Mouse (Mus musculus): ENCODE measurements around the gene Aldh16a1. TPM values are rescaled to one million over a fixed set of nuclear protein-coding genes. Genes with fewer than 3 reads are reported as not detected.
"Not testable (repeated sequence)": the region's sequence is repeated elsewhere in the genome, so short reads cannot be mapped to it uniquely, and the experiment has no call there.

Gene Aldh16a1
- polyA plus RNA-seq, 1 experiment, result 34.6 TPM

DNA sequence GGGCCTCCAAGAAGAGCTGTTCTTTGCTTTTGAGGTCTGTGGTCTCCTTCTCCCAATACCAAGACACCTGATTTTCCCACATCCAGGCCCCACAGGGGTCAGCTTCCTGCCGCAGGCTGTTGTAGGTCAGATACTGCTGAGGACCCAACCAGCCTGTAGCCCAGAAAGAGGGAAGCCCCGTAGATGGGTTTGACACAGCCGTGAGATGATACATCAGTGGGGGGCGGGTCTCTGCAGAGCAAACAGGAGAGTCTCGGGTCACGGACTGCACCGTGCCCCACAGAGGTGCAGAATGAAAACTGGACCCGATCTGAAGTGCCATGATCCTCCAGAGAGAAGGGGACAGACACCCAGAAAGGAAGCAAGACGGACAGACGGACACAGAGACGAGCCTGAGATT lies 51.9 kb downstream of the Aldh16a1 start:
- TF ChIP-seq USF1 (IDR thresholded peaks at IDR 0.05; ENCODE audit: low read depth) (no peak), MAX (IDR thresholded peaks at IDR 0.05) (no peak), FOSL1 (IDR thresholded peaks at IDR 0.05; ENCODE audit: insufficient read depth, low read length, poor library complexity, severe bottlenecking) (no peak), CTCF (IDR thresholded peaks at IDR 0.05; ENCODE audit: control insufficient read depth, insufficient read depth, insufficient read length) (no peak), CEBPB (IDR thresholded peaks at IDR 0.05; ENCODE audit: low read depth) (no peak), MYOG (IDR thresholded peaks at IDR 0.05; ENCODE audit: control insufficient read depth, extremely low read depth, insufficient read length) (no peak), MYOD1 (IDR thresholded peaks at IDR 0.05; ENCODE audit: control insufficient read depth, insufficient read length, low read depth) (no peak)
- H3K4me3 ChIP-seq (ENCODE audit: insufficient read depth, poor library complexity, severe bottlenecking), result no peak overlapping the region

DNA sequence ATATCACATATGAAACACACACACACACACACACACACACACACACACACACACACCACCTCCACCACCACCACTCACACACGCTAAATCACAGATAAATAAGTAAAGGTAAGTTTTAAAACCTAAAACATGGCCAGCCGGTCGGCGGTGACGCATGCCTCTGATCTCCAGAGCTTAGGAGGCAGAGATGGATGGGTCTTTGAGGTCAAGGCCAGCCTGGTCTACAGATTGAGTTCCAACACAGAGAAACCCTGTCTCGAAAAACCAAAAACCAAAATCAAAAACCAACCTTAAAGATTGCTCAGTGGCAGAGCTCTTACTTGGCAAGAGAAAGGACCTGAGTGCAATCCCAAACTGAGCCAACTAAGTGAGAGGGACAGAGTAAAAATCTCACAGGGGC lies 54.3 kb downstream of the Aldh16a1 start:
- TF ChIP-seq MAX (IDR thresholded peaks at IDR 0.05) (no peak), CTCF (IDR thresholded peaks at IDR 0.05; ENCODE audit: control insufficient read depth, insufficient read depth, insufficient read length) (no peak), USF1 (IDR thresholded peaks at IDR 0.05; ENCODE audit: low read depth) (no peak), CEBPB (IDR thresholded peaks at IDR 0.05; ENCODE audit: low read depth) (no peak), MYOD1 (IDR thresholded peaks at IDR 0.05; ENCODE audit: control insufficient read depth, insufficient read length, low read depth) (no peak), MYOG (IDR thresholded peaks at IDR 0.05; ENCODE audit: control insufficient read depth, extremely low read depth, insufficient read length) (no peak), FOSL1 (IDR thresholded peaks at IDR 0.05; ENCODE audit: insufficient read depth, low read length, poor library complexity, severe bottlenecking) (no peak)
- H3K27me3 ChIP-seq (ENCODE audit: control insufficient read depth, insufficient read depth, insufficient read length), result no peaks in the 10 kb centered on the region
- no peaks in the 10 kb centered on the region for H3K36me3 ChIP-seq (ENCODE audit: control insufficient read depth, insufficient read depth)
- no peaks in the 10 kb centered on the region for H3K79me2 ChIP-seq (ENCODE audit: control insufficient read depth, insufficient read depth)
- H3K79me3 ChIP-seq (ENCODE audit: low read depth), result no peaks in the 10 kb centered on the region
- no peak overlapping the region for H3ac ChIP-seq (ENCODE audit: control insufficient read depth, insufficient read length, low read depth)
- no peak overlapping the region for H3K4me3 ChIP-seq (ENCODE audit: insufficient read depth, poor library complexity, severe bottlenecking)

More for the DNA sequence above, 51.9 kb downstream of the Aldh16a1 start:
- H3K27me3 ChIP-seq (ENCODE audit: control insufficient read depth, insufficient read depth, insufficient read length), result no peaks in the 10 kb centered on the region
- H3K36me3 ChIP-seq (ENCODE audit: control insufficient read depth, insufficient read depth), result no peaks in the 10 kb centered on the region
- H3K79me2 ChIP-seq (ENCODE audit: control insufficient read depth, insufficient read depth), result no peaks in the 10 kb centered on the region
- no peaks in the 10 kb centered on the region for H3K79me3 ChIP-seq (ENCODE audit: low read depth)
- H3ac ChIP-seq (ENCODE audit: control insufficient read depth, insufficient read length, low read depth), result no peak overlapping the region

DNA sequence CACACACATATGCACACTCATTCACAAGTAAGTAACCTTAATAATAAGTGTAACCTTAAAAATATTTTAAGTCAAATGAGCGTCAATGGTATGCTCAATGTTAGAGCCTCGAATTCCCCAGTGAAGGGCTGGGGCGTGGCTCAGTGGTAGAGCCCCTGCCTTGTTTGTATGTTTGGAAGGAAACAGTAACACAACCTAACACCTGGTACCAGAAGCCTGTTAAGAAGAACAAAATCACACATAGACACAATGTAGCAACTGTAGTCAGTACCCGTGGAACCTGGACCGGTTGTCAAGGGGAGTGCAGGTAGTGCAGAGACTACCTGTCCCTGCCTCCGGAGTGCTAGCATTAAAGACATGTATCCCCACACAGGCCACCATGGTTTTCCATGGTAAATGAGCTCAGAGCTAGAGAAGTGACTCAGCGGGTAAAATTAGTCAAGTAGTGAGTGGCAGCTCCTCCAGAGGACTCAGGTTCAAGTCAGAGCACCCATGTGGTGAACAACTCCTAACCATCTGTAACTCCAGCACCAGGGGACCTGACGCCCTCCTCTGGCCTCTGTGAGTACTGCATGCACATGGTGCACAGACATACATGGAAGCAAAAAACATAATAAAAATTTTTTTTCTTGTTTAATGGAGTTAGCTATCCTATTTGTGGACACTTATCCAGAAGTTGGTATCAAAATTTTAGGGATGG lies 55.7 kb downstream of the Aldh16a1 start:
- H3K79me2 ChIP-seq (ENCODE audit: control insufficient read depth, insufficient read depth), result no peaks in the 10 kb centered on the region
- H3K27me3 ChIP-seq (ENCODE audit: control insufficient read depth, insufficient read depth, insufficient read length), result no peaks in the 10 kb centered on the region
- no peak overlapping the region for H3K4me3 ChIP-seq (ENCODE audit: insufficient read depth, poor library complexity, severe bottlenecking)
- H3K36me3 ChIP-seq (ENCODE audit: control insufficient read depth, insufficient read depth), result no peaks in the 10 kb centered on the region
- H3ac ChIP-seq (ENCODE audit: control insufficient read depth, insufficient read length, low read depth), result no peak overlapping the region
- H3K79me3 ChIP-seq (ENCODE audit: low read depth), result no peaks in the 10 kb centered on the region
- TF ChIP-seq USF1 (IDR thresholded peaks at IDR 0.05; ENCODE audit: low read depth) (no peak), FOSL1 (IDR thresholded peaks at IDR 0.05; ENCODE audit: insufficient read depth, low read length, poor library complexity, severe bottlenecking) (no peak), MYOG (IDR thresholded peaks at IDR 0.05; ENCODE audit: control insufficient read depth, extremely low read depth, insufficient read length) (no peak), MYOD1 (IDR thresholded peaks at IDR 0.05; ENCODE audit: control insufficient read depth, insufficient read length, low read depth) (no peak), CTCF (IDR thresholded peaks at IDR 0.05; ENCODE audit: control insufficient read depth, insufficient read depth, insufficient read length) (no peak), MAX (IDR thresholded peaks at IDR 0.05) (no peak)

DNA sequence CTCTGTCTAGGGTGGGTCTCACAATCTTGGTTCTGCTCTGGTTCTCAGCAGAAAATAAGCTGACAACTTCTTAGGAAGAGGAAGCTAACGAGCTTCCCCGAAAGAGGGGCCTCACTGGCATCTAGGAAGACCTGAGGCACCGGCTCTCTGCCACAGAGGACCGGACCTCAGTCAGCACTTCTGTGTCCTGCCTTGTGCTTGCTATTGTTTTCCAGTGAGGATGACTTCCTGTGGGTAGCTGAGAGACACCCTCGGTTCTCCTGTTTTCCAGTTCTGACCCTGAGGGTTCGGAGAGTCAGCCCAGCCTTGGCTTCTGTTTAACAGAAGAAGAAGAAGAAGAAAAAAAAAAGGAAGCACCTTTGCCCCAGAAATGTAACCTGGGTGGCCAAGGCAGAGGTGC lies 56.9 kb downstream of the Aldh16a1 start:
- no peaks in the 10 kb centered on the region for H3K79me2 ChIP-seq (ENCODE audit: control insufficient read depth, insufficient read depth)
- no peak overlapping the region for H3ac ChIP-seq (ENCODE audit: control insufficient read depth, insufficient read length, low read depth)
- no peak for TF ChIP-seq CTCF (IDR thresholded peaks at IDR 0.05; ENCODE audit: control insufficient read depth, insufficient read depth, insufficient read length)
- no peak for TF ChIP-seq USF1 (IDR thresholded peaks at IDR 0.05; ENCODE audit: low read depth)
- TF ChIP-seq MAX (IDR thresholded peaks at IDR 0.05), result no peak
- no peak for TF ChIP-seq CEBPB (IDR thresholded peaks at IDR 0.05; ENCODE audit: low read depth)
- TF ChIP-seq FOSL1 (IDR thresholded peaks at IDR 0.05; ENCODE audit: insufficient read depth, low read length, poor library complexity, severe bottlenecking), result no peak
- no peak for TF ChIP-seq MYOD1 (IDR thresholded peaks at IDR 0.05; ENCODE audit: control insufficient read depth, insufficient read length, low read depth)
- TF ChIP-seq MYOG (IDR thresholded peaks at IDR 0.05; ENCODE audit: control insufficient read depth, extremely low read depth, insufficient read length), result no peak
- no peaks in the 10 kb centered on the region for H3K36me3 ChIP-seq (ENCODE audit: control insufficient read depth, insufficient read depth)
- no peak overlapping the region for H3K4me3 ChIP-seq (ENCODE audit: insufficient read depth, poor library complexity, severe bottlenecking)
- no peaks in the 10 kb centered on the region for H3K27me3 ChIP-seq (ENCODE audit: control insufficient read depth, insufficient read depth, insufficient read length)
- no peaks in the 10 kb centered on the region for H3K79me3 ChIP-seq (ENCODE audit: low read depth)

DNA sequence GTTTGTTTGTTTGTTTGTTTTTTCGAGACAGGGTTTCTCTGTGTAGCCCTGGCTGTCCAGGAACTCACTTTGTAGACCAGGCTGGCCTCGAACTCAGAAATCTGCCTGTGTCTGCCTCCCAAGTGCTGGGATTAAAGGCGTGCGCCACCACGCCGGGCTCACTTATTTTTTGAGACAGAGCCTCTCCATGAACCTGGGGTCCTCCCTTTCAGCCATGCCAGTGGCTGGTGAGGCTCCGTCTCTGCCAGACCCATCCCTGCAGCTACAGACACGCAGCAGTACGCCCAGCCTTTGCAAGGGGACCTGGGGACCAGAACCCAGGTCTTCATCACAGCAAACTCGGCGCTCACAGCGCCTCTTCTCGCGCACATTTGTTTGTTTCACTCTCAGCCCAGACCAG lies 58.4 kb downstream of the Aldh16a1 start:
- H3K4me3 ChIP-seq (ENCODE audit: insufficient read depth, poor library complexity, severe bottlenecking); H3K79me3 ChIP-seq (ENCODE audit: low read depth); H3K27me3 ChIP-seq (ENCODE audit: control insufficient read depth, insufficient read depth, insufficient read length); H3K36me3 ChIP-seq (ENCODE audit: control insufficient read depth, insufficient read depth); H3K79me2 ChIP-seq (ENCODE audit: control insufficient read depth, insufficient read depth); H3ac ChIP-seq (ENCODE audit: control insufficient read depth, insufficient read length, low read depth): not testable (repeated sequence)

DNA sequence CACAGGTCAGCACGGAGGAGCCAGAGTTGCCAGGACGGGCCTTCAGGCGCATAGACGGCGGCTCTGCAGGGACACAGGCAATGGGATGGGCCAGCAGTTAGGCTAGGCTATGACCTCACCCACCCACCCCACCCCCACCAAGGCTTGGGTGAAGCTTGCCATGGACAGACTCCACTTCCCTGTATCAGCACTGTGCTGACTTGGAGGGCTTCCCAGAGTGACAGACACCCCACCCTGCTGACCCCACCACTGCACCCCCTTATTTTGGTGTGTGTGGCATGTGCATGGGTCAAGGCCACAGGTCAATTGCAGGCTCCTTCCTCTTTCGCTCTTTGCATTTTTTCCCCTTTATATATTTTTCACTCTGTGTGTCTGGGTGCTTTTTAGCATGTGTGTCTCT lies 59.0 kb downstream of the Aldh16a1 start:
- TF ChIP-seq MAX (IDR thresholded peaks at IDR 0.05) (no peak), USF1 (IDR thresholded peaks at IDR 0.05; ENCODE audit: low read depth) (no peak), MYOD1 (IDR thresholded peaks at IDR 0.05; ENCODE audit: control insufficient read depth, insufficient read length, low read depth) (no peak), FOSL1 (IDR thresholded peaks at IDR 0.05; ENCODE audit: insufficient read depth, low read length, poor library complexity, severe bottlenecking) (no peak), CTCF (IDR thresholded peaks at IDR 0.05; ENCODE audit: control insufficient read depth, insufficient read depth, insufficient read length) (no peak)

More for the DNA sequence above, 59.0 kb downstream of the Aldh16a1 start:
- H3ac ChIP-seq (ENCODE audit: control insufficient read depth, insufficient read length, low read depth), result no peak overlapping the region
- no peaks in the 10 kb centered on the region for H3K27me3 ChIP-seq (ENCODE audit: control insufficient read depth, insufficient read depth, insufficient read length)
- no peak overlapping the region for H3K4me3 ChIP-seq (ENCODE audit: insufficient read depth, poor library complexity, severe bottlenecking)
- no peaks in the 10 kb centered on the region for H3K79me3 ChIP-seq (ENCODE audit: low read depth)
- H3K79me2 ChIP-seq (ENCODE audit: control insufficient read depth, insufficient read depth), result no peaks in the 10 kb centered on the region
- no peaks in the 10 kb centered on the region for H3K36me3 ChIP-seq (ENCODE audit: control insufficient read depth, insufficient read depth)

All from C2C12 (cell line).